Mouse (Mus musculus) T-helper 17 cell (primary cell): ENCODE results near the gene Rbm47.

Experiments used
- in situ Hi-C, 2 experiments: fragments of 300-600 bp; cut with MboI, MseI; formaldehyde crosslinking; loops; 1 replicate in 1 of 2; 2 replicates in 1 of 2; pipeline ENCODE4 v1.15.1; 2025; ENCODE audit warnings: high pct_unique_total_duplicates in 2 of 2

Gene Rbm47

DNA sequence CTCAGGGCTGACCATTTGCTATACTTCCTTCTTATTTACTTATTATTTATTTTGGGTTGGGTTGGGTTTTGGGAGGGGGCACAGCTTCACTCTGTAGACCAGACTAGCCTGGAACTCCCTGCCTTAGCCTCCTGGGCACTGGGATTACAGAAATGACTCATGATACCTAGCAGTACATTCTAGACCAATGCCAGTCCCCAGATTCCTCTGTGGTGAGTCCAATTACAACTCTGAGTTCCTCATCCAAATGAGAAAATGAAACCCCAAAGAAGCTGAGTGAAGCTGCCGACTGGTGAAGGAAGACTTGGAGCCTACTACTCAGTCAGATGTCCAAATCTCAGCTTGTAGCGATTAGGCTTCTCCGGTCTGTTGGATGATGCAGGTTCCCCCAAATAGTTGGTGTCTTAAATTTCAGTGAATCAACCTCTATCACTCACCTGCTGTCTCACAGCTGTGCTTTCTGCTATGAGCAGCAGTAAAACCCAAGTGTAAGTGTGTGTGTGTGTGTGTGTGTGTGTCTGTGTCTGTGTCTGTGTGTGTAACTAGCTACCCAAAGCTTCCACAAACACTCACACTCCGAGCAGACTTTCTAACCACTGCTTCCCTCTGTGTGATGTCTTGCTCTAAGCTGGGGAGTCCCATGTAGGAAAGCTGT lies 84.5 kb downstream of the Rbm47 start:
- in situ Hi-C loops: no loop called here

GRCm38 (mm10) chr5:66086952-66087351 lies 86.0 kb downstream of the Rbm47 start:
- in situ Hi-C loops: no loop called here

GRCm38 (mm10) chr5:66086304-66086703 lies 86.6 kb downstream of the Rbm47 start:
- in situ Hi-C loops: no loop called here

GRCm38 (mm10) chr5:66085478-66085877 lies 87.4 kb downstream of the Rbm47 start:
- in situ Hi-C loops: no loop called here

- in situ Hi-C loops: no loop called here
Observed at GRCm38 (mm10) chr5:66084541-66084940, 88.4 kb downstream of the Rbm47 start.

DNA sequence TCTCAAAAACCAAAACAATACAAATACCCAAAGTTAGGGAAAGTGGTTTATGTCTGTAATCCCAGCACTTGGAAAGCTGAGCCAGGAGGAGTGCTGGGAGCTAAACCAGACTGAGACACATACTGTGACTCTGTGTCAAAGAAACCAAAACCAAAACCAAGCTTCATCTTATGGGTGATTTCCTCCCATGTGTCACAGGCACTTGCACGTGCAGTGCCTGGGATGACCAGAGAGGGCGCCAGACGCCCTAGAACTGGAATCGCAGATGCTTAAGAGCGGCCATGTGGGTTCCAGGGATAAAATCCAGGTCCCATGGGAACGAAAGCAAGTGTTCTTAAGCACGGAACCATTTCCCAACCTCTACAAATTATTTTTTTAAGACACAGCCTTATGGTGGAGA lies 89.6 kb downstream of the Rbm47 start:
- in situ Hi-C loops: no loop called here

- in situ Hi-C loops: no loop called here
Observed at GRCm38 (mm10) chr5:66082229-66082572, 90.7 kb downstream of the Rbm47 start.

- in situ Hi-C loops: no loop called here
Observed at GRCm38 (mm10) chr5:66081443-66082228, 91.3 kb downstream of the Rbm47 start.

- in situ Hi-C loops: no loop called here
Observed at GRCm38 (mm10) chr5:66080529-66081220, 92.2 kb downstream of the Rbm47 start.

DNA sequence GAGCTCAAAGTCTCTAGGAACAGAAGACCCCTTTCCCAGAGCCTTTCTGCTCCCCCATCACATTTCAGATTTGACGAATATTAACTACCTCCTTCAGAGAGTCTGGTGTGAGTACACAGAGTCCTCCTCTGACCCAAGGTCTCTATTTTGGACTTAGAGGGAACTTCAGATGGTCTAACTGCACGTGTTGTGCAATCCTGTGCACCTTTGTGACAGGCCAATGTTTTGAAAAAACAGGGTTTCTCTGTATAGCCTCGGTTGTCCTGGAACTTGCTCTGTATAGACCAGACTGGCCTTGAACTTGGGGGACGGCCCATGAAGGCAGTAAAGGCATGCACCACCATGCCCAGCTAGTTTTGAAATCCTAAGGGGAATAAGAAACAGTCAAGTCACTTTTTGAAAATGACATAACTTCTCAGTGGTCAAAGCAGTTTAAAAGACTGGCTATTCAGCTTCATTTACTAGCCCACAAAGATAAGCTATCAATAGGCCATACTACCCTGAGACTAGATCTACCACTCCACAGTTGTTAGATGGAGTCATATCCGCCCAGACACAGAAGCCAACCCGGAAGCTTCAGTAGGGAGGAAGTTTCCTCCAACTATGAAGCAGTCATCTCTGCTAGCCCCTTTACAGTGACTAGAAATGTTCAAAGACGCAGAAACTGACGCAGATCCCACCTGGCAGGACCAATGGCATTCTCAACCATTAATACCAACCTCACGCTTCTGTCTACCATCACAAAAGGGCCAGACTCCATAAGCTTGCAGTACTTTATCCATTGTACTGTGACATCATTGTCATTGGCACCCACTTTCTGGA lies 93.3 kb downstream of the Rbm47 start:
- in situ Hi-C loops: no loop called here

- in situ Hi-C loops: no loop called here
Observed at GRCm38 (mm10) chr5:66078491-66079012, 94.4 kb downstream of the Rbm47 start.

- in situ Hi-C loops: no loop called here
Observed at GRCm38 (mm10) chr5:66077416-66077815, 95.5 kb downstream of the Rbm47 start.

DNA sequence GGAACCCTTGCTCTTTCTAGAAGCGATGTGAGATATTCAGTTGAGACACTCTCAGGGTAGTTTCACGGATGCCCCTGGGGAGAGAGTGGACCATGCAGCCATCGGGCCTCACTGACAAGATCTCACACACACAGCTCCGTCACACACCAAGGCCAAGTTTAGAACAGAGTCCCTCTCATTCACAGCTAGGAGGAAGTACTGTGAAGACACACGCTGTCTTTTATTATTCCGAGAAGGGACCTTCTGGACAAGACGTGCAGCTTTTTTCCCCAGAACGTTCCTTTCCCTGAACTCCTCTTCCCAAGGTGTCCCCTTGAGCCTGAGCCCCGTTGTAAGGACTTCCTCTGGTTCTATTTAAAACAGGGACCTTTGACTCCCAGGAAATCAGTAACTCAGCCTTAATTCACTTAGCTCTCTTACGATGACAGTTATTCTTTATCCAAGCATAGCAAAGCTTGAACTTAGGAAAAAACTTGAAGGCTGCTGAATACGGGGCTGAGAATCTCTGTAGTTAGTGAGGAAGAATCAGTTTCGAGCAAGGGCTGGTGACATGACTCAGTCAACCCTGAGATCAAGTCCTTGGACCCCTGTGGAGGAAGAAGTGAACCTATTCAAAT lies 96.1 kb downstream of the Rbm47 start:
- in situ Hi-C loops: no loop called here

DNA sequence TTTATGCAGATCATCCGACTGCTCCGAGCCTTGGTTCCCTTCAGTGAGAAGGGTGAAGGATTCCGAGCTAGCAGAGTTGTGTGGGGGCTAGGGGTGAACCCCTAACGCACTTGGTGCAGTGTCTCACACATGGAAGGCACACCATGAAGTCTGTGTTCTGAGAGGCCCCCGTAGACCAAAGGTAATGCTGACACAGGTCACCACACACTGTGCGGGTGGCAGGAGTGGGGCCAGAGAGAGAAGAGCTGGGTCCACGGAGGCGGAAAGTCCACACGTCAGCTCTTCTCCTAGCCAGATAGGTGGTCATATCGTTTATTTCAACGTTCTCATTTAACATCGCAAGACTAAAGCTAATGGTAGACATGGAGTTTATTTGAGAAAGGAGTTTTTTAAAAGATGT lies 97.0 kb downstream of the Rbm47 start:
- in situ Hi-C loops: no loop called here

GRCm38 (mm10) chr5:66075032-66075488 lies 97.9 kb downstream of the Rbm47 start:
- in situ Hi-C loops: no loop called here

DNA sequence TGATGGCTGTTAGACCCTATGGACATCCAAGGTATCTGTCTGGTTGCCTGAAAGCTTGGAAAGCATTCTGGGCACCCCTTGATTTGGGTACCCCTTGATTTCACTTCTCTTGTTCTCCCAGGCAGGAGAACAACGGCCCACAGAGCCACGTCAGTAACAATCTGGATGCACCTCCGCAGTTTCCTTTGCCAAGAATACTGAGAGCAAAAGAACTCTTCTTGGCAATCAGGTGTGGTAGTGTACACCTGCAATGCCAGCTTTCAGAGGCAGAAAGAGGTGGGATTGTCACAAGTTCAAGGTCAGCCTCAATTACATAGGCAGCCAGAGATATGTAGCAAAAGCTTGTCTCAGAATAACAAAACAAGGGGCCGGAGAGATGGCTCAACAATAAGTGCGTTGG lies 98.7 kb downstream of the Rbm47 start:
- in situ Hi-C loops: no loop called here

DNA sequence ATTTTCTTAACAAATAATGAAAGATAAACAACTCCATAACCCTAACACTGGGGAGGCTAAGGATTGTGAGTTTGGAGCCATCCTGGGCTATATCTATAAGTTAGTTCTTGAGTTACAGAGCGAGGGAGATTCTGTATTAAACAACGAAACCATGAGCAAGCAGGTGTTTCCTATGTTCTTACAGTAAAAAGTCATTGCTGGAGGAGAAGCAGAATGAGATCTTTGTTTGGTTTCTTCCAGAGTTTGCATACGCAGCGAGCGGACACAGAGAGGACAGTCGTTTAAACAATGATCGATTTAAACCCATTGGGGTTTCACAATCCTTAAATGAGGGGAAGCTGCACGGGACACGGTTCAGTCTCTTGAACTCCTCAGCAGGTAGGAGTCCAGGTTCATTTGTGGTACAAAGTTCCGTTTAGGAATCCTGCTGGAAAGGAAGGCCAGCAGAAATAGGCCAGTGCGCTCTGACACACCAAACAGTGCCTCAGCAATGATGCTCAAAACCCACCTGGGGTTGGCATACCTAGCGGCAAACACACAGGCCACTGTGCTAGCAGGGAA lies 99.2 kb downstream of the Rbm47 start:
- in situ Hi-C loops: no loop called here

- in situ Hi-C loops: no loop called here
Observed at GRCm38 (mm10) chr5:66071722-66072121, 101.2 kb downstream of the Rbm47 start.

DNA sequence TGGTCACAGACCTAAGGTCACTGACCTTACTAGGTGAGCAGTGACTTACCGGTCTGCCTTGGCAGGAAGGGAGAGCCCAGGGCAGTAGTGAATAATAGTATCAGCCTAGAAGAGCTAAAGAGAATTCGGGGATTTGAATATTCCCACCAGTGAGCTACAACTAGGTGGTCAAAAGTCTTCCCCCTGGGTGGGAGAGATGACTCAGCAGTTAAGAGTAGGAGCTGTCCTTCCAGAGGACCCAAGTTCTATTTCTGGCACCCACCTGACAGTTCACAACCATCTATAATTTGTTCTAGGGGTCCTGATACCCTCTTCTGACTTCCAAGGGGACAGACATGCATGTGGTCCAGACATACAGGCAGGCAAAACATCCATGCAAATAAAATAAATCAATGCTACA lies 102.6 kb downstream of the Rbm47 start:
- in situ Hi-C loops: no loop called here

GRCm38 (mm10) chr5:66069470-66070144 lies 103.3 kb downstream of the Rbm47 start:
- in situ Hi-C loops: no loop called here
